Mouse (Mus musculus) olfactory bulb, adult 2 months (tissue): Measurements from ENCODE around the gene Zdhhc3.

Experiments
- CTCF ChIP-seq: fragments of 200-500 bp; IDR thresholded peaks from 2 replicates; pipeline ENCODE4 v1.5.1; 2012; ENCODE audit warnings: low read depth, mild to moderate bottlenecking, low read length, moderate library complexity; ENCODE audit not compliant: insufficient read depth
- POLR2A ChIP-seq: fragments of 200-500 bp; IDR thresholded peaks from 2 replicates; pipeline ENCODE4 v1.6.1; 2012; ENCODE audit warnings: mild to moderate bottlenecking, low read depth, low read length, moderate library complexity; ENCODE audit not compliant: insufficient read depth

- TF ChIP-seq POLR2A = no peak
- TF ChIP-seq CTCF = no peak
Measured at GRCm38 (mm10) chr9:123138891-123139474, 26.0 kb upstream of the Zdhhc3 start.
